Mouse (Mus musculus) cortical plate, adult 2 months (tissue): ENCODE measurements around the gene 4930402F06Rik.

Source experiments
- CTCF ChIP-seq: fragments of 200-500 bp; IDR thresholded peaks from 2 replicates; pipeline ENCODE4 v1.5.1; 2011; ENCODE audit warnings: mild to moderate bottlenecking, control low read depth, low read length; ENCODE audit not compliant: insufficient read depth; ENCODE audit errors: extremely low read depth
- POLR2A ChIP-seq: fragments of 200-500 bp; IDR thresholded peaks from 2 replicates; pipeline ENCODE4 v1.6.1; 2011; ENCODE audit warnings: mild to moderate bottlenecking, low read length, control low read depth; ENCODE audit not compliant: insufficient read depth; ENCODE audit errors: extremely low read depth

DNA sequence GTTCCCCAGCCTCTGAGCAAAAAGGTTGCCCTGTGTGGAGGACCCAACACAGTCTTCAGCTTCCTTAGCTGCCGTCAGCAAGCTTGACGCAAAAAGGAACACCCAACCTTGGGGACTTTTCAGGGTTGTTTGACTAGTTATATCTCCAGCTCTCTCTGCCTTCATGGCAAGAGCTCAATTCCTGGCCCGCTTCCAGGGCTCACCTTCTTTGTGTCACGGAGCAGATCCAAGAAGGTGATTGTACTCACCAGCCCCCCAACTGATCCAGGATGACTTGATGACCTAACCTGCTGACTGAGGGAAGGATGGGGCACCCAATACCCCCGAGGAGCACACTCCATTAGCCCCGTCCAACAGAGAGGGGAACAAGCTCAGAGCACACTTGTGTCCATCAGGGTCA, 45.1 kb upstream of the 4930402F06Rik start:
- no peak for TF ChIP-seq CTCF
- no peak for TF ChIP-seq POLR2A
